ENCODE assay signal across 8 mouse cellular contexts in genomic region chr5:118561086-118561987, GRCm38 (mm10). TPM values are rescaled to one million over a fixed set of nuclear protein-coding genes. Genes with fewer than 3 reads are reported as not detected.
DNase-seq lines count a peak whose midpoint lies in the region; ATAC-seq and TF ChIP-seq lines count a peak whose summit lies in the region.

No protein-coding gene starts in this region.

- H3K79me2 ChIP-seq in heart, adult 2 months (replicated peaks; ENCODE audit: control insufficient read depth, insufficient read depth, low read length) = peaks cover 4% of the 10 kb centered on the region; the same call in 1 of the 2 replicates

- peaks cover 5% of the 10 kb centered on the region for H3K36me3 ChIP-seq in heart, adult 2 months (ENCODE audit: control insufficient read depth, insufficient read depth, low read length)
- H3K36me3 ChIP-seq in kidney, embryonic 14.5 days (ENCODE audit: control insufficient read depth, insufficient read depth, low read length) = no peaks in the 10 kb centered on the region
- no peaks in the 10 kb centered on the region for H3K36me3 ChIP-seq in lung, embryonic 14.5 days (ENCODE audit: insufficient read depth)

- no peak for TF ChIP-seq CTCF in left cerebral cortex, adult 2 months (IDR thresholded peaks at IDR 0.05)
- TF ChIP-seq CTCF in heart, adult 2 months (IDR thresholded peaks at IDR 0.05) = no peak
- no peak for TF ChIP-seq CTCF in lung, embryonic 14.5 days (IDR thresholded peaks at IDR 0.05; ENCODE audit: low read depth)

- intact Hi-C loops in left cerebral cortex, adult 2 months (cut with DNase I) = loop anchor here (2.0 kb wide), 2 partner anchors 33 to 135 kb away; no protein-coding TSS in a partner anchor
- intact Hi-C loops in heart, adult 2 months (cut with DNase I) = loop anchor here (5.0 kb wide), 4 partner anchors 104 to 294 kb away; no protein-coding TSS in a partner anchor

- no peaks in the 10 kb centered on the region for H3K9me3 ChIP-seq in kidney, embryonic 14.5 days (ENCODE audit: control insufficient read depth, low read length)
- H3K9me3 ChIP-seq in lung, embryonic 14.5 days (ENCODE audit: low read depth, low read length) = no peaks in the 10 kb centered on the region

- H3K9ac ChIP-seq in heart, adult 2 months (ENCODE audit: low read depth, low read length) = peak overlapping the region; percentile 99
- H3K9ac ChIP-seq in kidney, embryonic 14.5 days (ENCODE audit: low read depth, low read length) = peak overlapping the region; percentile 94
- peak overlapping the region; percentile 86 for H3K9ac ChIP-seq in lung, embryonic 14.5 days

- no peak for TF ChIP-seq EP300 in heart, adult 2 months (IDR thresholded peaks at IDR 0.05; ENCODE audit: insufficient read depth, low read depth, low read length)

- no peak for TF ChIP-seq POLR2A in heart, adult 2 months (IDR thresholded peaks at IDR 0.05; ENCODE audit: insufficient read depth, low read depth, low read length)

- WGBS in heart, adult 2 months = 4% methylated on average over 53 of the region's 59 CpGs
- WGBS in kidney, embryonic 14.5 days = under 1% methylated on average over 58 of the region's 59 CpGs
- WGBS in lung, embryonic 14.5 days = under 1% methylated on average over 56 of the region's 59 CpGs

- H3K4me3 ChIP-seq in left cerebral cortex, adult 2 months = peak overlapping the region; percentile 84
- H3K4me3 ChIP-seq in heart, adult 2 months = peak overlapping the region; percentile 71
- H3K4me3 ChIP-seq in kidney, embryonic 14.5 days (ENCODE audit: low read length) = peak overlapping the region; percentile 87
- peak overlapping the region; percentile 85 for H3K4me3 ChIP-seq in lung, embryonic 14.5 days (ENCODE audit: low read depth, low read length)

- peak overlapping the region; percentile 89 for H3K4me2 ChIP-seq in kidney, embryonic 14.5 days (replicated peaks; ENCODE audit: low read depth, low read length)
- peak overlapping the region; percentile 89 for H3K4me2 ChIP-seq in lung, embryonic 14.5 days

- DNase-seq in left cerebral cortex, adult 2 months (ENCODE audit: extremely low spot score in 1 of 2, low spot score in 2 of 2) = peak in 1 of 2 experiments; percentile 39
- no peak for DNase-seq in left cerebral cortex, adult 9 months (ENCODE audit: low spot score in 2 of 2)
- peak; percentile 60 to 67 for DNase-seq in cerebellum, postnatal 14 days
- DNase-seq in heart, adult 2 months = peak; percentile 66 to 68
- peak; percentile 62 for DNase-seq in lung, embryonic 14.5 days
- DNase-seq in ovary, postnatal 14 days (ENCODE audit: low spot score) = peak; percentile 28
- peak; percentile 34 for DNase-seq in urinary bladder, postnatal 25 days (ENCODE audit: low spot score)

- H3K4me1 ChIP-seq in heart, adult 2 months (ENCODE audit: control insufficient read depth, insufficient read depth, low read length) = peaks cover 12% of the 10 kb centered on the region
- peaks cover 18% of the 10 kb centered on the region; the same call in 1 of the 2 replicates for H3K4me1 ChIP-seq in kidney, embryonic 14.5 days (ENCODE audit: control insufficient read depth, insufficient read depth, low read length)
- peaks cover 10% of the 10 kb centered on the region; the same call in 1 of the 2 replicates for H3K4me1 ChIP-seq in lung, embryonic 14.5 days (ENCODE audit: insufficient read depth)

- ATAC-seq in kidney, embryonic 14.5 days (ENCODE audit: low FRiP score, low TSS enrichment) = no peak
- no peak for ATAC-seq in lung, embryonic 14.5 days (ENCODE audit: insufficient read depth)

- H3K27me3 ChIP-seq in heart, adult 2 months (ENCODE audit: control insufficient read depth, insufficient read depth, low read length) = no peaks in the 10 kb centered on the region
- H3K27me3 ChIP-seq in kidney, embryonic 14.5 days (ENCODE audit: control insufficient read depth, insufficient read depth, low read length) = 0 out of 2 replicates have a peak, but pooled peaks cover 1% of the 10 kb centered on the region
- no peaks in the 10 kb centered on the region for H3K27me3 ChIP-seq in lung, embryonic 14.5 days (ENCODE audit: insufficient read depth, low read length)

- H3K27ac ChIP-seq in left cerebral cortex, adult 2 months = peak overlapping the region; percentile 86
- H3K27ac ChIP-seq in heart, adult 2 months = peak overlapping the region; percentile 79
- peak overlapping the region; percentile 73; the same call in 1 of the 2 replicates for H3K27ac ChIP-seq in kidney, embryonic 14.5 days (ENCODE audit: low read depth, low read length)
- H3K27ac ChIP-seq in lung, embryonic 14.5 days (ENCODE audit: low read depth) = peak overlapping the region; percentile 88

RNA-seq across cellular contexts. Expression of gene Med13l, which starts 0.9 kb away (rescaled TPM):
- 100 to 1,000 TPM; 118 to 123 TPM for total RNA-seq in left cerebral cortex, adult 2 months (2021)
- 10 to 100 TPM; 29.9 to 30.8 TPM for total RNA-seq in heart, adult 2 months (2021)
- polyA plus RNA-seq in heart, adult 2 months (2012; rRNA removed) = 10.4 and 11.0 TPM in 2 replicates
- 9.7 and 12.1 TPM in 2 replicates for polyA plus RNA-seq in kidney, embryonic 14.5 days (2014; fragmentation: Nextera tagmentation; extraction: Ambion mirVana)
- 11.9 and 14.1 TPM in 2 replicates for polyA plus RNA-seq in lung, embryonic 14.5 days (2014; fragmentation: Nextera tagmentation; extraction: Ambion mirVana)

Comparison
In these comparisons a context has a peak if more than half of its experiments do, and no peak if none do; other contexts are left out.
1. DNase-seq: peak in cerebellum, postnatal 14 days (2 of 2), heart, adult 2 months (2 of 2), lung, embryonic 14.5 days (single experiment), ovary, postnatal 14 days (single experiment) and urinary bladder, postnatal 25 days (single experiment); none in left cerebral cortex, adult 9 months (0 of 2).
2. Peak in every context shown above with its lines, with median percentiles within 50 percentile points of each other: H3K27ac ChIP-seq, H3K4me3 ChIP-seq and H3K9ac ChIP-seq.